Mouse (Mus musculus): ENCODE measurements around the gene Upf2.
A peak's percentile ranks its signal among the peaks of the same experiment; 100 is the strongest.
"Not testable (repeated sequence)": the region's sequence is repeated elsewhere in the genome, so short reads cannot be mapped to it uniquely, and the experiment has no call there.

Gene Upf2

DNA sequence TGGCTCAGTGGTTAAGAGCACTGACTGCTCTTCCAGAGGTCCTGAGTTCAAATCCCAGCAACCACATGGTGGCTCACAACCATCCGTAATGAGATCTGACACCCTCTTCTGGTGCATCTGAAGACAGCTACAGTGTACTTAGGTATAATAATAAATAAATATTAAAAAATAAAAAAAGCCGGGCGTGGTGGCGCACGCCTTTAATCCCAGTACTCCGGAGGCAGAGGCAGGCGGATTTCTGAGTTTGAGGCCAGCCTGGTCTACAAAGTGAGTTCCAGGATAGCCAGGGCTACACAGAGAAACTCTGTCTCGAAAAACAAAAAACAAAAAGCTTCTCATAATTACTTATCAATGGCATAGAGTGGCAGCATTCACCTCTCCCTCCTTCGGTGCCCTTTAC is 1.4 kb upstream of the Upf2 start:
- not testable (repeated sequence) for DNase-seq (ENCODE audit: low spot score)

DNA sequence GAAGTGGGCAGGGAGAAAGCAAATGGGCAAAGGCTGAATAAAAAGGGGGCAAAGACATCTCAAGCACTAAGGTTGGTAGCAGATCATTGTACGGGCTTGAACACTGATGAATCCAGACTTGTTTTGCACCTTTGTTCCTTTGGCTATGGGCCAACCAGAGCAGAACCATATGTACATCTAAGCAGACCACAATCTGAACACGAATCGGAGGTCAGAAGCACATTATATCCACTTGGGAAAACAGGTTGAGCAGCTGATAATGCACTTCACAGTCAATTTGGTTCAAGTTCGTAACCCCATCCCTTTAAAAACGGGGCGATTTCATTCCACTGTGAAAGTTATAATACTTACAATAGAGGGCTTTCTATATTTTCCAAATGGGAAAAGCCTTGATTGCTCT is 964 bp upstream of the Upf2 start:
- peak; percentile 16 for DNase-seq (ENCODE audit: low spot score)

DNA sequence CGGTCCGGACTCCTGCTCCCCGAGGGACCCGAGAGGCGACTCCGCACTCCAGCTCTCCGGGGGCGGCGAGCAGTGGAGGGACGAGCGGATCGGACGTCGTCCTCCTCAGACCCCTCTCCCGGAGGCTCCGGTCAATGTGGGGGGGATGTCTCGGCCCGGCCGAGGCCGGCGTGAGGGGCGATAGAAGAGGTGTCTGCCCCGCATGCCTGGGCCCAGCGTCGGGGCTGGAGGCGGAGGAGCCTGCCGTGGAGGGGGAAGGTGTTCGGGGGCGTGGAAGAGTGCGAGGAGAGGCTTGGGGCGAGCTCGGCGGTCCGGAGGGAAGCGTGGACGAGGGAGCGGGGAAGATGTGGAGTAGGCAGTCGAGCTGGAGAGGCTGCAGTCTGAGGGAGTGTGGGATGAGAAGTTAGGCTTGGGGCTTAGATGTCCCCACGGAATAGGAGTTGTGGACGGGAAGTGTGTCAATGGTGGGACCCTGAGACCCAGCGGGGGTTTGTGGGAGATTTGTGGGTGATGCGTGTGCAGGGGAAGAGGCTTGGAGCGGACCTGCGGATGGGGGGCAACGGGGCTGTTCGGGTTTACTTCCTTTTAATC is 447 bp downstream of the Upf2 start:
- peak; percentile 51 for DNase-seq (ENCODE audit: low spot score)

DNA sequence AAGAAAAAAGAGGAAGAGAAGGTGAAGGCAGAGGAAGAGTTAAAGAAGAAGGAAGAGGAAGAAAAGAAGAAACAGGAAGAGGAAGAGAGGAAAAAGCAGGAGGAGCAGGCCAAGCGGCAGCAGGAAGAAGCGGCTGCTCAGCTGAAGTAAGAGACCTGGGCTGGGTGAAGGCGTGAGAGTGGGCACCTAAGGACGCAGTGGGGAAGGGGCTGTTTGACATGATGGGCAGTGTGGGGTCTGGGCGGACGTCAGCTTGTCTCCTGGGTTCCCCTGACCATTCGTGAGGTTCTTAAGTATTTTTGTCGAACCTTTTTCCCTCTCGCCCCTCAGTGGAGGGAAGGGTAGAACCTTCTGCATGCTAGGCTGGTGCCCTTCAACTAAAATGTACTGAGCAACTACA is 6.4 kb downstream of the Upf2 start:
- no peak for DNase-seq (ENCODE audit: low spot score)

DNA sequence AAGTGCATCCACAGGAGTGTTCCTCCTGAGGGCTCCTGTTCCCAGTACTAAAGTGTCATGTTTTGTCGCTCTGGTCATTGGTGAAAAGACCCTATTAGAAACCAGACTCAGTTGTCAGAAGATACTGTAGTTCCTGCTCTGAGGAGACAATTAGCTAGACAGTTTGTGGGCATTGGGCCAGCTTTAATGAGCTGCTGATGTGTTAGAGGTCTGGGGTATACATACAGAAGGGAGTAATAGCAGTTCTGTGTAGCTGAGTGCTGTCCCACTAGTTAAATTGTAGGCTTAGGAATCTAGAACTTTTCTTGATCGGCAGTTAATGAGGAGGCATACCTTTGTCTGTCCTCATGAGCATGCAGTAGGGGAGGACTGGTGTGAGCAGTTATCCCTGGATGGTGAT is 11.0 kb downstream of the Upf2 start:
- DNase-seq (ENCODE audit: low spot score) = no peak

DNA sequence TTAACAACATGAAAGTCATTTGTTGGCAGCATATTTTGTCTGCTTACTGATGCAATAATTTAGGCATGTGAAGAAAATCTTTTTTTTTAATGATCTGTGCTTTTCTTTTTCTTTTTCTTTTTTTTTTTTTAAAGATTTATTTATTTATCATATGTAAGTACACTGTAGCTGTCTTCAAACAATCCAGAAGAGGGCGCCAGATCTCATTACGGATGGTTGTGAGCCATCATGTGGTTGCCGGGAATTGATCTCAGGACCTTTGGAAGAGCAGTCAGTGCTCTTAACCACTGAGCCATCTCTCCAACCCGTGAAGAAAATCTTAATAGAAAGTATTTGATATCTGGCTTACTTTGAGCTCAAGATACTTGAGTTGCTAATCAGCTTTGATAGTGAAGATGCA is 12.5 kb downstream of the Upf2 start:
- DNase-seq (ENCODE audit: low spot score) = not testable (repeated sequence)

DNA sequence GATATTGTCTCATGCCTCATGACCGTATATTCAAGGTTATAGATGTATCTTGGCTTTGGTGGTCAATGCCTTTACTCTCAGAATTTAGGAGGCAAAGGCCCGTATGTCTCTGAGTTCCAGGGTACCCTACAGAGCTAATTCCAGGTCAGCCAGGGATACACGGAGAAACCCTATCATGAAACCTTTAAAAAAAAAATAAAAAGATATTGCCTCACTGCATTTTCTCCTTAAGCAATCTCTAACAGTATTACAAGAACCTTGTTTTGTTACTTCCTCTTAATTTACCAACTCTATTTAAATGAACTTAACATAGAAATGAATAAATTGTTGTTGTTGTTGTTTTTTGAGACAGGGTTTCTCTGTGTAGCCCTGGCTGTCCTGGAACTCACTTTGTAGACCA is 14.7 kb downstream of the Upf2 start:
- no peak for DNase-seq (ENCODE audit: low spot score)

DNA sequence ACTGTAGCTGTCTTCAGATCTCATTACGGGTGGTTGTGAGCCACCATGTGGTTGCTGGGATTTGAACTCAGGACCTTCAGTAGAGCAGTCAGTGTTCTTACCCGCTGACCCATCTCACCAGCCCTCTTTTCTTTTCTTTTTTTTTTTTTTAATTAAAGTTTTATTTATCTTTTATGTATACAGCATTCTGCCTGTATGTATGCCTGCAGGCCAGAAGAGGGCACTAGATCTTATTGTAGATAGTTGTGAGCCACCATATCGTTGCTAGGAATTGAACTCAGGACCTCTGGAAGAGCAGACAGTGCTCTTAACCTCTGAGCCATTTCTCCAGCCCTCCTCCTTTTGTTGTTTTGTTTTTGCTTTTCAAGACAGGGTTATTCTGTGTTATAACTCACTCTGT is 19.4 kb downstream of the Upf2 start:
- not testable (repeated sequence) for DNase-seq (ENCODE audit: low spot score)

DNA sequence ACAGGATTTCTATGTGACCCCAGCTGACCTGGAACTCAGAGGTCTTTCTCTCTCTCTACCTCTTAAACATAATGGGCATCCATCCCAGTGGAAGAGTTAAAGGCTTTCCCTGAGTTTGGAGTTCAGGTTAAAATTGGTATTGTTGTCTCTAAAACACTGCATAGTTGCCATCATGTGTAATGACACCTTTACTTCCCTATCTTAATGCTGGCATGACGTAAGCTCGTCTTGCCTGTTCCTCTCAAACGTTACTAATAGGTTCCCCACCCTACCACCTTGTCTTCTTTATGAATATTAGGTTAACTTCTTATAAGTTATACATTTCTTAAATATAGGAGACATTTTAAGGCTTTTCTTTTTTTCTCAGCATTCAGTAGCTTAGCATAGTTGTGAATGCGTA is 26.3 kb downstream of the Upf2 start:
- DNase-seq (ENCODE audit: low spot score) = no peak

DNA sequence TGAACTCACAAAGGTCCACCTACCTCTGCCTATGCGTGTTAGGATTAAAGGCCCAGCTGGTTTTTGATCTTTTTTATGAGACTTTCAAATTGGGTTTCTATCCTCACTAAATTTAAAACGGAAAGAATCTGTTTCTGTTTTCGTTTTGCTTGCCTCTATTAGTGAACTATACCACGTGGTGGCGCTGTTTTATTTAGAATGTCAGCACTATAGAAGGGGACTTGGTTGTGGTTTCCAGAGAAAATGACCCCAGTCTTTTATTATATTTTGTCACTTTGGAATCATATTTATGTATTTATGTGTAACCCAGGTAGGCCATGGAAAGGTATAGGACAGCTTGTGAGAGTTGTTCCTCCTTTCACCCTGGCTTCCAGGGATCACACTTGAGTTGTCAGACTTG is 44.3 kb downstream of the Upf2 start:
- peak; percentile 74 for DNase-seq (ENCODE audit: low spot score)

DNA sequence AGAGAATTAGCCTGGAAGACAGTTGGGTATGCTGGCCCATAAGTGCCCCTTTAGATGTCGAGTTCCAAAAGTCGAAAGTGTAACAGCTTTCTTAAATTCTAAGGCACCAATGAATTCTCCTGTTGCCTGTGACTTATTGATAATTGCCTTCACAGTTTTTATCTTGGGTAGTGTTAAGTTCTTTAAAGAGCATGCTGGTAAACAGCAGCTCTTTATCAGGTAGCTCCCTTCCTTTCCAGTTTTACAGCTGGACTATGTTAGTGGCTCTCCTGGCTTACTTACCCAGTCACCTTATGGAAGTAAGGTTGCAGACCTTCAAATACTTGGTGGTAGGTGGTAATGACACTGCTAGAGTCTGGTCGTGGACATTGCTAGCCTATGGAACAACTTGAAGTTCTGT is 52.7 kb downstream of the Upf2 start:
- DNase-seq (ENCODE audit: low spot score) = no peak

DNA sequence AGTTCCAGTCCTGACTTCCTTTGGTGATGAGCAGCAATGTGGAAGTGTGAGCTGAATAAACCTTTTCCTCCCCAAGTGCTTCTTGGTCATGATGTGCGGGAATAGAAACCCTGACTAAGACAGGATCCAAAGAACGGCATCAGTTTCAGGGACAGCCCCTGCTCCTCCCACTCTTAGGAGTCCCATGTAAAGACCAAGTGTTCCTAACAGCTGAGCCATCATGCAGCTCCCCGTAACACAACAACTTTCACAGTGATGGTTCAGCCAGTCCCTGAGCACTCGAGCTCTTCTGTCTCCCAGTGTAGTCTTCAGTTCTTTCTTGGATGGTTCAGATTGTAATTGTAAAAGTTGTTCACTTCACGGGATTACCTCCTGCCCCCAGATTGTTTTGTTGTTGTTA is 63.3 kb downstream of the Upf2 start:
- no peak for DNase-seq (ENCODE audit: low spot score)

DNA sequence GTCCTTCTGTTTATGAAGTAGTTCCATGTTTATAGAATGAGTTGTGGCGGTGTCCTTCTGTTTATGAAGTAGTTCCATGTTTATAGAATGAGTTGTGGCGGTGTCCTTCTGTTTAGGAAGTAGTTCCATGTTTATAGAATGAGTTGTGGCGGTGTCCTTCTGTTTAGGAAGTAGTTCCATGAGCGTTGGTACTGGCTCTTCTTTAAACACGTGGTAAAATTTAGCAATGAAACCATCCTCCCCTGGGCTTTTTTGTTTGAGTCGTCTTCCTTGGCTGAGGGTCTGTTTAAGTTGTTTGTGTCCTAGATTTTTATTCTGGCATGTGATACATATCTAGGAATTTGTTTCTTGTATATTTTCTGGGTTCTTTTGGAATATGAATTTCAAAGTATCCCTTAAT is 63.9 kb downstream of the Upf2 start:
- DNase-seq (ENCODE audit: low spot score) = not testable (repeated sequence)

DNA sequence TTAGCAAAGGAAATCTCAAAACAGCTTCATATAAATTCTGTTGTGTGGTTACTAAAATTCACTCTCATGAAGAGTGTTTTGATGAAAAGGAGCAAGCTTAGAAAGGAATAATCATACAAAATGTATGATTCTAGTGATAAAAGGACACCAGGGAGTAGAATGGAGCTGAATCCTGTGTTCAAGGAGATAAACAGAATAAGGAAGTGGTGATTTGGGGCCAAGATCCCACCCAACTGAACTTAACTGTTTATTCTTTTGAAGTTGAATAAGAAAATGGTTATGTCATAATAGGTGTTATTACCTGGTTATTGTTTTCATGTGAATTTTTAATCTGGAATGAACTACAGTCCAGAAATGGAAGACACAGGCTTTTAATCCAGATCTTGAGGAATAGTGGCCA is 69.3 kb downstream of the Upf2 start:
- DNase-seq (ENCODE audit: low spot score) = no peak

DNA sequence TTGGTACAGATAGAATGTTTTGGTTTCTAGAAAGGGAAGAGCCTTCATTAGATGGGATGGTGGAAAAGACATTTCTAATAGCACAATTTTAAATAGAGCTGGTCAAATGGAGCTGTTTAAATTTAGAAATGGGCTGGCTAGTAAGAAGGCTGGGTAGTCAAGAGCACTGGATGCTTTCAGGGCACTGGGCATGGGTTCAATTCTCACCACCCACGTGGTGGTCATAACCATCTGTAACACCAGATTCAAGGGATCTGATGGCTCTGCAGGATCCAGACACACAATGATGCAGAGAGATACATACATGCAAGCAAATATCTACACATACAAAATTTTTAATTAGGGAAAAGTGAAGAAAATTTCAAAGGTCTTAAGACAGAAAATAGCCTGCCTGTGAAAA is 91.4 kb downstream of the Upf2 start:
- DNase-seq (ENCODE audit: low spot score) = no peak

DNA sequence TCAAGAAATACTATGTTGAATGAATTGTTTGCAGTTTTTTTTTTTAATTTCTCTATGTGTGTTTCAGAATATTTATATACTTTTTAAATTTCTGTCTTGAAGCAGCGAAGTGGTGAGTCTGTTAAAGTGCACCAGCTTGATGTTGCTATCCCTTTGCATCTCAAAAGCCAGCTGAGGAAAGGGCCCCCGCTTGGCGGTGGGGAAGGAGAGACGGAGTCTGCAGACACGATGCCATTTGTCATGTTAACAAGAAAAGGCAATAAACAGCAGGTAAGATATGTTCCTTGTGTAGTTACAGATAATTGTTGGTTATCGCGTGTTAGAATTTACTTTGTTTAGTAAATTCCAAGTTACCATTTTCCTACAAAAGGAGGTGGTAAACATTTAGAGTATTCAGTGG is 95.5 kb downstream of the Upf2 start:
- DNase-seq (ENCODE audit: low spot score) = no peak

DNA sequence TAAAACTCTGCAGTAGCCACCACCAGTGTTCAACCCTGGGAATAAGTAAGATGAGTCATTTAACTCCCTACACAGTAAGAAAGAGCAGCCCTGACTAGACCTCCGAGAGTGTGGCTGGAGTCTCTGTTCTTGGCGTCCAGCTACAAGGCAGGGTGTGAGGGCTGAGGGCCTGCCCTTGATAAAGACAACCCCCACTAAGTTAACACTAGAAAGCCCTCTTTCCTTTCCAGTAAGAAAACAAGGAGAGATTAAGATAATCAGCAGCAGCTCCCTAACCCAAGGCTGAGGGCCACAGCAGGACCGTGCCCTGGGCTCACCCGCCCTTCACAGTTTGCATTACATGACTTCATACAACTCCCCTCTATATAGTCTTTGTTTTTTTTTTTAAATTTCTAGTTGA is 97.3 kb downstream of the Upf2 start:
- DNase-seq (ENCODE audit: low spot score) = no peak

DNA sequence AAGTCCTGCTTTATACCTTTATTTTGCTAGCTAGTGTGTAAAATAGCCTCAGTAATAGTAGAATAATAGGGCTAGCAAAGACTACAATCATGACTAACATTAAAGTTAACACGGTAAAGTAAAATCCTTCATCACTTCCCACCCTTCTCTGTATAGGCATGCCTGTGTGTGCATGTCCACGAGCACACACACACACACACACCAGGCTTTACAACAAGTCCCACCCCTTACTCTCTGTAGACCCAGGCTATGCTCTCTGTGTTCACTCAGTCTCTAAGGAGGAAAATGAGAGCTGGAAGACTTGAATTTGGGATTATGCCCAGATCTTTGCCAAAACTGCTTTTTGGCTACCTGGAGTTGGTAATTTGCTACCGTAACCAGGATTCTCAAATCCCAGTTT is 97.7 kb downstream of the Upf2 start:
- DNase-seq (ENCODE audit: low spot score) = no peak

DNA sequence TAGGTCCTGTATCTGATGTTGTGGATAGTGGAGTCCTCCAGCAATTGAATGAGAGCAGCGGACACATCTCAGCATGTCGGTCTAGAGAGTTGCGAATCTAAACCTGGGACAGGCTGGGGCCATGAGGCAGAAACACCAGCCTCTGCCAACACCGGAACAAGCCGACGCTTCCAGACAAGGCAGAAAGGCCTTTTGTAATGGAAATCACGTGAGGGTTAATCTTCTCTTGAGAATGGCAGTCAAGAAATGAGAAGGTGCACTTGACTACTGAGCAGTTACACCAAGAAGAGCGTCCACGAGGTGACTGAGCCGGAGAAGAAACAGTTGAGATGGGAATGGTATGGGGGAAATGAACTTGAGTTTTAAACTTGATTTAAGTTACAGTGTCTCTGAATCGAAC is 104.2 kb downstream of the Upf2 start:
- DNase-seq (ENCODE audit: low spot score) = no peak

DNA sequence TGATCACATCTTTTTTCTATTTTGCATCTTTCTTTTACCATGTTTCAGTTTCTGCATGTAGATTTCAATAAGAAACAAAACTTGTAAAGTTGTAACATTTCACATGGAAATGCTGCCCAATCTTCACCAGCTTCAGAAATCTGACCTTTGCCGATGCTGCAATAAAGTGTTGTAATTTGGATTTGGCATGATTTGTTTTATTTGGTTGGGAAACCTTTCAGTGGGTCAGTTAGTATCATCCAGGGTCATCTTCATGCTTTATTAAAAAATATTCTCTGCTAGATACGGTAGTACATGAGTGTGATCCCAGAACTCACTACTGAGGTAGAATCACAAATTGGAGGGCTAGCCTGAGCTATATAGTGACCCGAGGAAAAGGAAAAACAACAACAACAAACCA is 105.2 kb downstream of the Upf2 start:
- no peak for DNase-seq (ENCODE audit: low spot score)

DNA sequence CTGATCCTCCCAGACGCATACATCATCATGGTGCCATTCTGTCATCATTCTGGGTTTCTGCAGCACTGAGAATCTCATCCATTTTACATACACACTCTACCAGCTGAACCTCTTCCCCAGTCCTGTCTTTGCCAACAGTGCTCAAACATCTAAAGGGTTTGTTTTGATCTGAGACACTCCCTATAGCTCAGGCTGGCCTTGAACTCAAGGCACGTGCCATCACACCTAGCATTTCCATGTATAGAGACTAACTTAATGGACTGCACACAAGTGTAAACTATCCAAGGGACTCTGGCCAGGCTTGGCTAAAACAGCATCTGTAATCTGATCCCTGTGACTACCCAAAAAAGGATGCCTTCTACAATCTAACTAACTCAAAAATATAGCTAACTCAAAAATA is 108.0 kb downstream of the Upf2 start:
- no peak for DNase-seq (ENCODE audit: low spot score)

DNA sequence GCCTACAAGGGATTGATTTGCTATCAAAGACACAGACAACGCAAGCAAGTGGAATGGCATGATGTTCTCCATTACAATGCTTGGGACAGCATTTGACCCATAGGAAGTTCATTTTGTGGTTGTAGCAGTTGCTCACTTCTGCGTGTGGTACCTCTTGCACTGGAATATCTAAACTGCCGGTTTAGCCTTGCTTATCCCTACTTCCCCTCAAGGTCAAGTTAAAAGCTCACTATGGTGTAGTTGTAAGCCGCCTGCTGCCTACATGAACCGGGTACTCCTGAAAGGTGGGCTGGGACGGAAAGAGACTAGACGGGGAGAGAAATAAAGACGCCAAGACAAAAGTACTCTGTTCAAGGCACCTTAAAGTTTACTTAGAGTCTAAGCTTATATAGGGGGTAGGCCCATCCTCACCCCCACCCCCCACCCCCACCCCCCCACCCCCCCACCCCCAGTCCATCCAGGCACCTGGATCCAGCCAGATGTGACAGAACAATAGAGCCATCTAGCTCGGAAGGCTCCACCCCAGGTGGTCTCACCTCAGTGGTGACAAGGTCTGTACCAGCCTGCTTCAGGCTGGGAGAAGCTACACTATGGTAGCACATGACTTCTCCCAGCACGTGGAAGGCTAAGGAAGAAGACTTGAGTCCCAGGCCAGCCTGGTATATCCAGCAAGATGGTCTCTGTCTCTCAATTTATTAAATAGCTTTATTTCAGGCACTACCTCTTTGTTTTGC is 109.0 kb downstream of the Upf2 start:
- no peak for DNase-seq (ENCODE audit: low spot score)

DNA sequence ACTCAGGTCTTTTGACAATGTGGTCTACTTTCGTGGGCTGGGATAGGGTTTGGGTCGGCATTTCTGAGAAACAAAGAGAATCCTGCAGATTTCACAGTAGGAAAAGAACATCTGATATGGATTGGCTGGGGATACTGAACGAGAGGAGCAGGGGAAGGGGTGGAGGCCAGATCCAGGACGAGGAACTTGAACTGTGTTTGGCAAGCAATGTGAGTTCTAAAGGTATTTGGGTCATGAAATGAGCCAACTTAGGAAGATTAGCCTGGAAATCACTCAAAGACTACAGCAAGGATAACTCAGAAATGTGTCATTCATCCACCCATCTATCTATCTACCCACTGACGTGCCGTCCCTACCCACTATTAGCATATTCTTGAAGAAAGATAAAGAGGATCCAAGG is 116.1 kb downstream of the Upf2 start:
- no peak for DNase-seq (ENCODE audit: low spot score)

DNA sequence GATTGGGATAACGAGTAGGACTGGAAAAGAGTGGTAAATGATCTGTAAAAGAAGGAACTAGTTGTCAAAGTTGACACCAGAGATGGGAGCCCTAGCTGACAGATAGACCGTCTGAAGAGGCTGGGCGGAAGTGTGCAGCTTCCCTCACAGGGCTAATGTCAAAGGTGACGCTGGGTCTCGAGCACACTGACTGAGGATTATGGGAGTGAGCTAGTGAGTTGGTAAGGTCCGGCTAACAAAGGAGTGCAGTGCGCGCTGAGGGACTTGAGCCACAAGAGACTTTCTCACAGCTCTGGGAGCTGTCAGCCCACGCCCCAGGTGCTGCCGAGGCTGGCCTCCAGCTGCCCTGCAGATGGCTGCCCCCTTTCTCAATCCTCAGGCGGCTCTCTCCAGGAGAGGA is 119.7 kb downstream of the Upf2 start:
- peak; percentile 57 for DNase-seq (ENCODE audit: low spot score)
